Mouse (Mus musculus) testis, adult 2 months (tissue): ENCODE results near the gene Ccdc33. TPM values are rescaled to one million over a fixed set of nuclear protein-coding genes. Genes with fewer than 3 reads are reported as not detected.

ENCODE experiments used
- H3K27ac ChIP-seq: fragments of 200-500 bp; 2 replicates; pipeline ENCODE4 v1.5.1; 2012; ENCODE audit warnings: low read depth, low read length; ENCODE audit not compliant: control insufficient read depth, insufficient read depth
- H3K27me3 ChIP-seq: fragments of 200-500 bp; 2 replicates; pipeline ENCODE4 v1.6.1; 2012; ENCODE audit warnings: mild to moderate bottlenecking, low read length, moderate library complexity; ENCODE audit not compliant: control insufficient read depth, insufficient read depth
- H3K36me3 ChIP-seq: fragments of 200-500 bp; 2 replicates; pipeline ENCODE4 v1.6.1; 2012; ENCODE audit warnings: mild to moderate bottlenecking, low read length; ENCODE audit not compliant: control insufficient read depth, insufficient read depth
- H3K4me1 ChIP-seq: fragments of 200-500 bp; 2 replicates; pipeline ENCODE4 v1.6.1; 2012; ENCODE audit warnings: low read length; ENCODE audit not compliant: control insufficient read depth, insufficient read depth
- H3K4me3 ChIP-seq: fragments of 200-500 bp; 2 replicates; pipeline ENCODE4 v1.5.1; 2012; ENCODE audit warnings: low read depth, mild to moderate bottlenecking, low read length, moderate library complexity, mixed read lengths; ENCODE audit not compliant: control insufficient read depth
- CTCF ChIP-seq: fragments of 200-500 bp; IDR thresholded peaks from 2 replicates; pipeline ENCODE4 v1.5.1; 2012; ENCODE audit warnings: low read depth, mild to moderate bottlenecking, inconsistent platforms, low read length, moderate library complexity; ENCODE audit not compliant: control insufficient read depth, insufficient read depth, insufficient replicate concordance
- POLR2A ChIP-seq: fragments of 200-500 bp; IDR thresholded peaks from 2 replicates; pipeline ENCODE4 v1.6.1; 2012; ENCODE audit warnings: low read depth, mild to moderate bottlenecking, inconsistent platforms, low read length, moderate library complexity; ENCODE audit not compliant: control insufficient read depth
- polyA plus RNA-seq: library from polyadenylated mRNA; depleted of rRNA; stranded (reverse); fragments of >200 nt; gene quantifications from 2 replicates; pipeline ENCODE4 v1.2.3, GENCODE M21; 2012

Gene Ccdc33
- polyA plus RNA-seq, 1 experiment: 97.2 TPM

GRCm38 (mm10) chr9:57998032-57998659, 120.5 kb downstream of the Ccdc33 start:
- TF ChIP-seq POLR2A (no peak), CTCF (peak; percentile 66; the same call in 1 of the 2 replicates)
- H3K27me3 ChIP-seq: no peaks in the 10 kb centered on the region
- peak overlapping the region; percentile 27 for H3K4me3 ChIP-seq
- peaks cover 4% of the 10 kb centered on the region for H3K4me1 ChIP-seq
- H3K36me3 ChIP-seq: no peaks in the 10 kb centered on the region
- no peak overlapping the region for H3K27ac ChIP-seq

- TF ChIP-seq CTCF (no peak), POLR2A (no peak)
- H3K36me3 ChIP-seq: no peaks in the 10 kb centered on the region
- H3K4me1 ChIP-seq: peaks cover 4% of the 10 kb centered on the region
- no peak overlapping the region for H3K27ac ChIP-seq
- peak overlapping the region; percentile 27 for H3K4me3 ChIP-seq
- no peaks in the 10 kb centered on the region for H3K27me3 ChIP-seq
These were observed 121.1 kb downstream of the Ccdc33 start for GRCm38 (mm10) chr9:57997511-57998031.

GRCm38 (mm10) chr9:57995282-57995681, 123.3 kb downstream of the Ccdc33 start:
- H3K27ac ChIP-seq: no peak overlapping the region
- H3K4me1 ChIP-seq: peaks cover 4% of the 10 kb centered on the region
- no peak overlapping the region for H3K4me3 ChIP-seq
- H3K36me3 ChIP-seq: no peaks in the 10 kb centered on the region
- TF ChIP-seq CTCF (no peak), POLR2A (no peak)
- no peaks in the 10 kb centered on the region for H3K27me3 ChIP-seq

GRCm38 (mm10) chr9:57992781-57993591, 125.6 kb downstream of the Ccdc33 start:
- Histone ChIP-seq H3K4me3 (no peak overlapping the region), H3K27ac (no peak overlapping the region), H3K36me3 (no peaks in the 10 kb centered on the region), H3K27me3 (no peaks in the 10 kb centered on the region), H3K4me1 (peaks cover 4% of the 10 kb centered on the region; the same call in 1 of the 2 replicates)
- TF ChIP-seq POLR2A (no peak), CTCF (no peak)

GRCm38 (mm10) chr9:57992060-57992459, 126.6 kb downstream of the Ccdc33 start:
- H3K27me3 ChIP-seq: no peaks in the 10 kb centered on the region

GRCm38 (mm10) chr9:57990438-57991110, 128.0 kb downstream of the Ccdc33 start:
- no peak for TF ChIP-seq POLR2A
- TF ChIP-seq CTCF: peak; percentile 84
- Histone ChIP-seq H3K27ac (no peak overlapping the region), H3K36me3 (no peaks in the 10 kb centered on the region), H3K27me3 (no peaks in the 10 kb centered on the region), H3K4me3 (no peak overlapping the region), H3K4me1 (no peaks in the 10 kb centered on the region)

More at GRCm38 (mm10) chr9:57992060-57992459, 126.6 kb downstream of the Ccdc33 start:
- Histone ChIP-seq H3K27ac (no peak overlapping the region), H3K4me1 (no peaks in the 10 kb centered on the region), H3K36me3 (no peaks in the 10 kb centered on the region), H3K4me3 (no peak overlapping the region)
- TF ChIP-seq CTCF: no peak
- TF ChIP-seq POLR2A: no peak

- Histone ChIP-seq H3K4me3 (no peak overlapping the region), H3K36me3 (no peaks in the 10 kb centered on the region), H3K27ac (no peak overlapping the region), H3K27me3 (no peaks in the 10 kb centered on the region), H3K4me1 (no peaks in the 10 kb centered on the region)
- TF ChIP-seq CTCF: no peak
- TF ChIP-seq POLR2A: no peak
These were observed 129.3 kb downstream of the Ccdc33 start for GRCm38 (mm10) chr9:57989309-57989708.
